Mouse (Mus musculus): ENCODE measurements at regions not wholly inside any gene's neighbourhood (a gene's known extent, or its start where the extent isn't known, plus 50 kb on each side); places are given as distances from the start of the nearest gene placed in this dataset.
A peak's percentile ranks its signal among the peaks of the same experiment; 100 is the strongest.

DNA sequence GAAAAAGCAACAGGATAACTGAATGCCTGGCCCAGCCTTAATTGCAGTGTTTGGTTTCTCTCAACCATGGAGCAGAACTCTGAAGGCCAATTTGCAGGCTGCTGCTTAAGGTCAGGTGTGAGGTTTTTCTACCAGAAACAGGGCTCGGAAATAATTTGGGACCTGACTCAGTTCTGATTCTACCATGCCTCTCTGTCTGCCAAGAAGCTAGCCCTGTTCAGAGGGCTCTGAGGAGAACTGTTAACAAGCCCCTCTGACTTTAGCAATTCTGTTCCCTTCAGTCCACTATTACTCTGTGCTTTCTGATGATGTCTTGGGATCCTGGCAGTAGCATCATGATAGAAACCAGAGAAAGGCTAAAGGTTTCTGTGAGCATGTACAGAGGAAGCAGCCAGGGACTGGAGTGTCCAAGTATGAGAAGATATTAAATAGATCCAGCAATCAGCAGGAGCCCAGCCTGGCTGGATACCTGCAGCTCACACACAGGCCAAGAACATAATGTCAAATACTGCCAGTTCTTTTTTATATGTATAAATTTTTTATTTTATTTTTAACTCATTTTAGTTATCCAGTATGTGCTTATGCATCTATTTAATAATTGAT, 131.4 kb upstream of the Sptlc3 start:
- no peak for DNase-seq (ENCODE audit: low spot score in 2 of 2)

- no peak for DNase-seq (ENCODE audit: low spot score in 2 of 2)
These were observed 123.6 kb upstream of the Sptlc3 start for GRCm38 (mm10) chr2:139370070-139370469.

GRCm38 (mm10) chr2:139380285-139380684, 113.4 kb upstream of the Sptlc3 start:
- DNase-seq (ENCODE audit: low spot score in 2 of 2) = no peak

DNA sequence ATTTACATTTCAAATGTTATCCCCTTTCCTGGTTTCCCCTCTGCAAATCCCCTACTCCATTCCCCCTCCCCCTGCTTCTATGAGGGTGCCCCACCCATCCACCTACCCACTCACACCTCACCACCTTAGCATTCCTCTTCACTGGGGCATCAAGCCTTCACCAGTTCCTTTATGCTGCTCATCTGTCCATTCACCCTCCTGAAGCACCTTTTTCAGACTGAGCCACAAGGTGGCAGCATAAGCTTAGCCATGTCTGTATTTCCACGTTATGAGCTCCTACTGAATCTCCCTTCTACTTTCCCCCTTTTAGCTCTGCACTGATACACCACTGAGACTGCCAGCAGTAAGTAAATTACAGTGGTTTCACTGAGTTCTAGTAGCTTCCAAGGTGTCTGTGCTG, 112.1 kb upstream of the Sptlc3 start:
- DNase-seq (ENCODE audit: low spot score in 2 of 2) = peak; percentile 42 to 64

GRCm38 (mm10) chr2:139413559-139413958, 80.2 kb upstream of the Sptlc3 start:
- no peak for DNase-seq (ENCODE audit: low spot score in 2 of 2)

GRCm38 (mm10) chr2:139417506-139417905, 76.2 kb upstream of the Sptlc3 start:
- DNase-seq (ENCODE audit: low spot score in 2 of 2) = no peak

DNA sequence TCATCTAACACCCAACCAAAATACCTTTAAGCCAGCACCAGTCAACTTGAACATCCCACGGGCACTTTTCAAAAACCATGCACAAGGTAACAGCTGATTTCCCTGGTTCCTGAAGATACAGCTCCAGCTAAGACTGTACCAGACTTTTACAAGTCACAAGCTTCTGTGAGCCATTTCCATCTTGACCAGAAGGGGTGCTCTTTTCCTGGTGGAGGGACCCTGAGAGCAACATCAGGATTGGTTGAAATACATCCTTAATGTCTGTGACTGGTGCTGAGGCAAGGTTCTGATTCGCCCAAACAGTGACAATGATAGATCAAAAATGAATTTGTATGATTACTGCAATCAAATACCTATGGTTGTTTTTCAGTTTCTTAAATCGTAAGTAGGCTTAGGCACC, 71.0 kb upstream of the Sptlc3 start:
- DNase-seq (ENCODE audit: low spot score in 2 of 2) = no peak

- DNase-seq (ENCODE audit: low spot score in 2 of 2) = no peak
These were observed 70.3 kb upstream of the Sptlc3 start for GRCm38 (mm10) chr2:139423413-139423812.
